In genomic region chr1:178722793-178723192, GRCm38 (mm10) we compare ENCODE assay signal across 27 mouse cellular contexts.
DNase-seq lines count a peak whose midpoint lies in the region; ATAC-seq and TF ChIP-seq lines count a peak whose summit lies in the region.
"Had no signal": no experiment of that assay in that cellular context is flagged by ENCODE, and none has a peak within 500 bp of the region (broad histone marks: within the 10 kb centered on the region; RNA-seq: fewer than 3 reads in every experiment).

No protein-coding gene starts in this region.

- no peak overlapping the region for H3K27ac ChIP-seq in heart, postnatal 0 days (ENCODE audit: low read depth)
- H3K27ac ChIP-seq in heart, embryonic 11.5 days (ENCODE audit: low read depth, low read length), result no peak overlapping the region
- peak overlapping the region; percentile 59; the same call in 1 of the 2 replicates for H3K27ac ChIP-seq in embryonic fibroblast, embryonic 13.5 days (ENCODE audit: insufficient read depth, low read length)
- H3K27ac ChIP-seq: forebrain, embryonic 10.5 days; forebrain, embryonic 15.5 days; hindbrain, embryonic 13.5 days; kidney, postnatal 0 days; liver, embryonic 14.5 days; macrophage; midbrain, embryonic 13.5 days; neural tube, embryonic 13.5 days had no signal

- no peak overlapping the region for H3K4me2 ChIP-seq in heart, postnatal 0 days (ENCODE audit: low read depth, low read length)
- H3K4me2 ChIP-seq in heart, embryonic 11.5 days, result no peak overlapping the region
- H3K4me2 ChIP-seq: forebrain, embryonic 15.5 days; heart, embryonic 12.5 days; hindbrain, embryonic 13.5 days; midbrain, embryonic 13.5 days; neural tube, embryonic 13.5 days had no signal

- H3K9me3 ChIP-seq in heart, postnatal 0 days (replicated peaks; ENCODE audit: control insufficient read depth, low read length), result peaks cover 4% of the 10 kb centered on the region; the same call in 1 of the 2 replicates
- peaks cover 4% of the 10 kb centered on the region; the same call in 1 of the 2 replicates for H3K9me3 ChIP-seq in heart, embryonic 11.5 days (replicated peaks; ENCODE audit: control insufficient read depth, low read length)
- H3K9me3 ChIP-seq: forebrain, embryonic 10.5 days; forebrain, embryonic 15.5 days; heart, embryonic 12.5 days; hindbrain, embryonic 13.5 days; midbrain, embryonic 13.5 days had no signal

- H3K9ac ChIP-seq in heart, postnatal 0 days (replicated peaks; ENCODE audit: low read depth, low read length), result no peak overlapping the region
- H3K9ac ChIP-seq in heart, embryonic 11.5 days (ENCODE audit: low read depth, low read length), result no peak overlapping the region
- H3K9ac ChIP-seq: forebrain, embryonic 15.5 days; heart, embryonic 12.5 days; hindbrain, embryonic 13.5 days; liver, embryonic 14.5 days; midbrain, embryonic 13.5 days; neural tube, embryonic 13.5 days had no signal

- H3K27me3 ChIP-seq in heart, postnatal 0 days (ENCODE audit: control insufficient read depth, insufficient read depth, low read length), result no peaks in the 10 kb centered on the region
- no peaks in the 10 kb centered on the region for H3K27me3 ChIP-seq in heart, embryonic 11.5 days (ENCODE audit: control insufficient read depth, insufficient read depth, low read length)
- H3K27me3 ChIP-seq: forebrain, embryonic 15.5 days; heart, embryonic 12.5 days; hindbrain, embryonic 13.5 days; midbrain, embryonic 13.5 days; neural tube, embryonic 13.5 days had no signal

- DNase-seq in cerebellum, postnatal 10 days, result peak; percentile 40 to 41
- no peak for DNase-seq in cerebellum, adult 11 months
- peak; percentile 14 for DNase-seq in heart, postnatal 0 days (ENCODE audit: low spot score)
- peak; percentile 23 for DNase-seq in lung, postnatal 10 days
- no peak for DNase-seq in lung, adult 18-20 months
- DNase-seq: adrenal gland, adult 8-10 months; cerebellum, postnatal 25 days; heart, postnatal 4 days; kidney, adult 8-10 months; kidney, postnatal 4 days; liver; thymus, adult 2 months; thymus, postnatal 36 days had no signal

- no peak for TF ChIP-seq POLR2A in embryonic fibroblast, embryonic 13.5 days (IDR thresholded peaks at IDR 0.05; ENCODE audit: low read depth, low read length)

- no peak for TF ChIP-seq EP300 in heart, postnatal 0 days (IDR thresholded peaks at IDR 0.05; ENCODE audit: low read depth)

- ATAC-seq in heart, postnatal 0 days (ENCODE audit: insufficient read depth, low read depth), result no peak
- no peak for ATAC-seq in heart, embryonic 11.5 days (replicated peaks; ENCODE audit: insufficient number of reproducible peaks, low FRiP score, low TSS enrichment)
- ATAC-seq in frontal cortex, adult (ENCODE audit: low TSS enrichment), result no peak; the same call in 1 of the 2 replicates
- ATAC-seq: activated CD4-positive, CD25-positive, alpha-beta regulatory T cell, adult 4 months; forebrain, embryonic 15.5 days; intestine, embryonic 16.5 days; midbrain, embryonic 13.5 days had no signal

- H3K36me3 ChIP-seq in heart, postnatal 0 days (replicated peaks; ENCODE audit: control insufficient read depth, insufficient read depth, low read length), result no peaks in the 10 kb centered on the region
- peaks cover 6% of the 10 kb centered on the region; the same call in 1 of the 2 replicates for H3K36me3 ChIP-seq in heart, embryonic 11.5 days (ENCODE audit: control insufficient read depth, insufficient read depth, low read length)
- H3K36me3 ChIP-seq: forebrain, embryonic 10.5 days; forebrain, embryonic 15.5 days; midbrain, embryonic 13.5 days; neural tube, embryonic 13.5 days had no signal

- no peak overlapping the region for H3K4me3 ChIP-seq in heart, postnatal 0 days (ENCODE audit: low read depth, low read length)
- H3K4me3 ChIP-seq in heart, embryonic 11.5 days (ENCODE audit: low read depth, low read length), result no peak overlapping the region
- H3K4me3 ChIP-seq in embryonic fibroblast, embryonic 13.5 days (ENCODE audit: insufficient read depth, low read length), result no peak overlapping the region
- H3K4me3 ChIP-seq: forebrain, embryonic 10.5 days; forebrain, embryonic 15.5 days; heart, embryonic 12.5 days; hindbrain, embryonic 13.5 days; midbrain, embryonic 13.5 days; neural tube, embryonic 13.5 days had no signal

- H3K4me1 ChIP-seq in heart, postnatal 0 days (ENCODE audit: control insufficient read depth, insufficient read depth), result no peaks in the 10 kb centered on the region
- peaks cover 10% of the 10 kb centered on the region; the same call in 1 of the 2 replicates for H3K4me1 ChIP-seq in heart, embryonic 11.5 days (ENCODE audit: control insufficient read depth, insufficient read depth, low read length)
- peaks cover 5% of the 10 kb centered on the region; the same call in 1 of the 2 replicates for H3K4me1 ChIP-seq in embryonic fibroblast, embryonic 13.5 days (ENCODE audit: control insufficient read depth, insufficient read depth, low read length)
- H3K4me1 ChIP-seq: forebrain, embryonic 15.5 days had no signal

- no peak for TF ChIP-seq CTCF in heart, postnatal 0 days (IDR thresholded peaks at IDR 0.05; ENCODE audit: low read depth)
- TF ChIP-seq CTCF in embryonic fibroblast, embryonic 13.5 days (IDR thresholded peaks at IDR 0.05; ENCODE audit: borderline replicate concordance, insufficient read depth, low read length), result no peak

- 55% methylated on average over 4 of the region's 4 CpGs for WGBS in heart, postnatal 0 days
- 87% methylated on average over 4 of the region's 4 CpGs for WGBS in heart, embryonic 11.5 days (ENCODE audit: insufficient replicate concordance)

Comparison
In these comparisons a context has a peak if more than half of its experiments do, and no peak if none do; other contexts are left out.
1. DNase-seq: peak in cerebellum, postnatal 10 days (2 of 2), heart, postnatal 0 days (single experiment) and lung, postnatal 10 days (single experiment); none in cerebellum, adult 11 months (single experiment) and lung, adult 18-20 months (0 of 2).